Mouse (Mus musculus) adrenal gland, postnatal 14 days (tissue): ENCODE data around the gene Timp3. TPM values are rescaled to one million over a fixed set of nuclear protein-coding genes. Genes with fewer than 3 reads are reported as not detected.

Experiments used
- DNase-seq: peaks from one replicate; pipeline ENCODE4 v3.0.0; 2021; ENCODE audit warnings: mixed read lengths
- long read RNA-seq, 2 experiments: library from polyadenylated mRNA; stranded (forward); transcript quantifications; one replicate each; pipeline ENCODE4 v2.0.0; 2021
- total RNA-seq: library from RNA; stranded (reverse); gene quantifications from 2 replicates; pipeline ENCODE4 v1.2.3, GENCODE M21; 2021

Timp3 gene
- total RNA-seq: 283 and 294 TPM in 2 replicates
- long read RNA-seq, experiment 1, full-length matches to known transcripts: 46 of 87 reads
- long read RNA-seq, experiment 1, partial matches to known transcripts: 41 of 87 reads
- long read RNA-seq, experiment 1, other reads (novel, unspliced or antisense): 0 of 87 reads
- long read RNA-seq, experiment 2, full-length matches to known transcripts: 34 of 69 reads
- long read RNA-seq, experiment 2, partial matches to known transcripts: 2 of 69 reads
- long read RNA-seq, experiment 2, other reads (novel, unspliced or antisense): 33 of 69 reads

GRCm38 (mm10) chr10:86300293-86301116 lies at the start of gene Timp3:
Timp3 (plus strand) TSS chr10:86300372.
- peak; percentile 91 for DNase-seq

- DNase-seq: no peak
Observed at GRCm38 (mm10) chr10:86256221-86256620, 44.0 kb upstream of the Timp3 start.

GRCm38 (mm10) chr10:86257045-86257444 lies 43.1 kb upstream of the Timp3 start:
- DNase-seq: no peak

DNA sequence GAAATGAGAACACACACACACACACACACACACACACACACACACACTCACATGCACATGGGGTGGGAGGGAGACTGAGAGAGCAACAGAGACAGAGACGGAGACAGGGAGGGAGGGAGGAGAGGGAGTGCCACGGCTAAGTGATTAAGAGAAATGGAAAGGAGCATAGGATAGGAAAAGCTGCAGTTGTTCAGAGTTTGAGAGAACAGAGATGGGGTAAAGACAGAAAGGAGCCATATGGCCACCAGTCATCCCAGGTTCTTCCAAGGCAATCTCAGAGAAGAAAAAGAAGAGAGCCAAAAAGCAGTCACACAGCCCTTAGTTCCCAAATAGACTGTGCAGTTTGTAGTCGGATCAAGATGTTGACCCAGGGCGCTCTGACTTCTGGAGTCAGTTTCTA lies 42.1 kb upstream of the Timp3 start:
- no peak for DNase-seq

- DNase-seq: no peak
Observed at GRCm38 (mm10) chr10:86258992-86259391, 41.2 kb upstream of the Timp3 start.

DNA sequence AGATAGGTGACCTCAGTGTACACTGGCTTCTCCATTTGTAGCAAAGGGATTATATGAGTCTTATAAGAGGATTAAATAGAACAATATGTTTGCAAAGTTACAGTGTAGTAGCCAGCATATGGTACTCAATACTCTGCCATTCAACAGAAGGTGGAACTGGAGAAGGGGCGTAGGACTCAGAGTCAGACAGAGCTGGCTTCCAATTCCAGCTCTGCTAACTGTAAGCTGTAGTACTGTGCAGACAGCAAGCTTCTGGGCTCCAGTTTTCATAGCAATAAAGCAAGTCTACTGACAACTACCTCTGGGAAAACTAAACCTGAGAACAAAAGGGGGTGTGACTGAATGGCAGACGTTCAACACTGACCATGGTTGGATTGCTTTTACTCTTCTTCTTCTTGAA lies 38.4 kb upstream of the Timp3 start:
- no peak for DNase-seq

DNA sequence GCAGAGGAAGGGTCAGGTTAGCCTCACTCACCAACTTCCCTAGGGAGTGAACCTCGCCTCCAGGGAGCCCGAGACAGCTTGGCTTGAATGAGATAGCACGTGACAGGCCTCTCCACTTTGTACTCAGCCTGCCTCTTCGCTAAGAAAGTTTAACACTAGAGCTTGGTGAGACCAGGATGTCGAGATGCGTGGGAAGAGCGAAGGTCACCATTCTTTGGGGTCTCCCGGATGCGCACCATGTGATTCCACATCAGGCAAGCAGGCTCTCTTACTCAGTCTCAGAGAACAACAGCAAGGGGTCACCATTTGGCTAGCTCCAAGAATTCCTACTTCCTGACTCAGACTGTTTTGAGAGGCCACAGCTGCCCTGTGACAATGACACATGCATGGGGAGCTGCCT lies 35.6 kb upstream of the Timp3 start:
- peak; percentile 59 for DNase-seq

GRCm38 (mm10) chr10:86270254-86270653 lies 29.9 kb upstream of the Timp3 start:
- DNase-seq: no peak

GRCm38 (mm10) chr10:86272826-86273225 lies 27.3 kb upstream of the Timp3 start:
- DNase-seq: no peak

- peak; percentile 54 for DNase-seq
Observed at GRCm38 (mm10) chr10:86273410-86274191, 26.6 kb upstream of the Timp3 start.

GRCm38 (mm10) chr10:86275585-86275984 lies 24.6 kb upstream of the Timp3 start:
- no peak for DNase-seq

GRCm38 (mm10) chr10:86277327-86277726 lies 22.8 kb upstream of the Timp3 start:
- no peak for DNase-seq

DNA sequence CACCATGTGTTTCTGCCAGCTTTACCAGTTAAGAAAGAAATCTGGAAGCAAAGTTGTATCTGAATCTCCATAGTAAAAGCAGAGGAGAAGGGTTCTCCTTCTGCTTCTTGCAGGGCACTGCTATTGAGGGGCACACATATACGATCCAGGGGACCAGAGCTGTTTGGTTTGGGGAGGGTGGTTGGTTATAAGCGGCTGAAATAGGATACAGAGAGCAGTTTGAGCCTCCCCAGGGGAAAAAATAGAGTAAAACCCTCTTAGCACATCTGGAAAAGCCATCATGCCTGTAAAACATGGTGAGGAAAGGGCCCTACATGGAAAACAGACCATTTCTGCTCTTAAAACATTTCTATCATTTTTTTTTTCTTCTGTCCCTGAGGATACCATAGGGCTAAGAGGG lies 21.7 kb upstream of the Timp3 start:
- no peak for DNase-seq

DNA sequence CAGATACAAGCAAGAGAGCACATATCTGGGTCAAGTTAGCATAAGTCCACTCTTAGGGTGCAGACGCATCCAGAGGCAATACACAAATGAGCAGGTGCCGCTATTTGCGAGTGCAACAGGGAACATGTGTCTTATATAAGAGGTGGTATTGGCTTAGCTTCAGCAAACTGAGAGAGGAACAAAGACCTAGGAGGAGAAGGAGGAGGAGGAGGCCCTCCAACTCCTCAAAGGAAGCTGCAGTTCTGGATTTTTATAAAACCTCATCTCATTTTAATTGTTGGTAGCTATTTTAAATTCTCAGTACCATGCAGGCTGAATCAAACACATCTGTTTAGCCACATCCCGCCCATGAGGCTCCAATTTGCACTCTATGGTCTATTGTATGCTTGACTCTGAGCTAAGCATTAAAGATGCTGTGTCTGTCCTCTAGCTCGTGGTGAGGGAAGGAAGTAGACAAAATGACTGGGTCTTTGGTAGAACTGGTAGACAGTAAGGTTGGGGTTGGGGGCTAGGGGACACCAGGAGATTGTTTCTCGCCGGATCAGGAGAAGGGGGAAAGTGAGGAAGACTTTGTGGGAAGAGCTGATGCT lies 20.5 kb upstream of the Timp3 start:
- DNase-seq: no peak

- DNase-seq: peak; percentile 20
Observed at GRCm38 (mm10) chr10:86281238-86281637, 18.9 kb upstream of the Timp3 start.

GRCm38 (mm10) chr10:86286508-86286907 lies 13.7 kb upstream of the Timp3 start:
- DNase-seq: peak; percentile 60

DNA sequence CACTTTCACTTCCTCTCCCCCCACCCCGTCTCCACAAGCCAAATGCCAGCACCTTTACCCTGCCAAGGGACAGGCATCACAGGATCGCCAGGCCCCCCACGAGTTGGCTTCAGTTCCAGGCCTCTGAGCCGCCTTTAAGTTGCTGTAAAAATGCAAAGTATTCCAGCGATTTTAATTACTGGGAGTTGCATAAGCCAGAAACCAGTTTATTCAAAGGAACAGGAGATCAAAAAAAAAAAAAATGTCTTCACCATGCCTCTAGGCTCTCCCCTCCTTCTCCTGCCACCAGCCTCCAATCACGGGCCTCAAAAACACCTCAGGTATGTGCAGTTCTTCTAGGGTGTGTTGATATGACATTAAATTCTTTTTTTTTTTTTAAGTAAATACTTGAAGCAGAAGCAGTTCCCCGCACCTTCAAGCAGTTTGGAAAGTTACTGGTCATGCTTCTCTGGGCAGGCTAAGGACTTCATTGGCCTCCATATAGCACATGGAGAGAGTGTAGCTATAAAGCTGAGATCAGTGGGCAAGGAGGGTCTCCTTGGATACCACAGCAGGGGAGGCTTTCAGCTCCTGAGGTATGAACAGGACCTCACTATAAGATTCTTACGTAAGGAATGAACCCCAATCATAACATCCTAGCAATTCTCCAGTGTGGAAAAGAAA lies 9.9 kb upstream of the Timp3 start:
- no peak for DNase-seq

DNA sequence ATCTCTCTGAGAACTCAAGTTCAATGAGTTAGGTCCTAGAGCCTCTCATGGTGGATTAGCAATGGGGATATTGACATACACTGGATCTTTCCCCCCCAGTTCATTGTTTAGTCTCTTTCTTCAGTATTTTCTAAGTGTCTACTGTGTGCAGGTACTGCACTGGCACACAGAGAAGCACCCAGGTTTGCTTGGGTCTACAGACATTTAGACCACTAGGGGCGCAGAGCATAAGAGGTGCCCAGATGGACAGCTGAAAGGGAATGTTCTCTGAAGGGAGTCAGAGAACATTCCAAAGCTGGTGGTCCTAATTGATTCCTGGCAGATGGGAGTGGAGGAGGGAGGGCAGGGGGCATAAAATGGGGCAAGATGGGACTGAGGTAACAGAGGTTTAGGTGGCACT lies 6.3 kb upstream of the Timp3 start:
- no peak for DNase-seq

GRCm38 (mm10) chr10:86294599-86295365 lies 5.4 kb upstream of the Timp3 start:
- no peak for DNase-seq

- DNase-seq: no peak
Observed at GRCm38 (mm10) chr10:86295454-86296098, 4.6 kb upstream of the Timp3 start.

GRCm38 (mm10) chr10:86296111-86296510 lies 4.1 kb upstream of the Timp3 start:
- DNase-seq: peak; percentile 88
